Mouse (Mus musculus) layer of hippocampus, adult 8-10 months (tissue): ENCODE results near the gene Fut1. TPM values are rescaled to one million over a fixed set of nuclear protein-coding genes. Genes with fewer than 3 reads are reported as not detected.

Source experiments
- DNase-seq, 2 experiments: peaks; one replicate each; pipeline ENCODE4 v3.0.0; 2022; ENCODE audit warnings: low spot score in 2 of 2
- total RNA-seq, 4 experiments: library from RNA; stranded (reverse); gene quantifications; 2 replicates each; pipeline ENCODE4 v1.2.4; 2022

Gene Fut1
- total RNA-seq, 4 experiments from 2014 or later: 0.20 to 0.28 (median 0.21) TPM; not detected in 1

GRCm38 (mm10) chr7:45598960-45599879, 17.9 kb upstream of the Fut1 start:
- no peak for DNase-seq

- DNase-seq: no peak
Observed at GRCm38 (mm10) chr7:45605704-45606289, 11.3 kb upstream of the Fut1 start.

- no peak for DNase-seq
Observed at GRCm38 (mm10) chr7:45609511-45609910, 7.6 kb upstream of the Fut1 start.

GRCm38 (mm10) chr7:45616277-45616676, 812 bp upstream of the Fut1 start:
- no peak for DNase-seq

DNA sequence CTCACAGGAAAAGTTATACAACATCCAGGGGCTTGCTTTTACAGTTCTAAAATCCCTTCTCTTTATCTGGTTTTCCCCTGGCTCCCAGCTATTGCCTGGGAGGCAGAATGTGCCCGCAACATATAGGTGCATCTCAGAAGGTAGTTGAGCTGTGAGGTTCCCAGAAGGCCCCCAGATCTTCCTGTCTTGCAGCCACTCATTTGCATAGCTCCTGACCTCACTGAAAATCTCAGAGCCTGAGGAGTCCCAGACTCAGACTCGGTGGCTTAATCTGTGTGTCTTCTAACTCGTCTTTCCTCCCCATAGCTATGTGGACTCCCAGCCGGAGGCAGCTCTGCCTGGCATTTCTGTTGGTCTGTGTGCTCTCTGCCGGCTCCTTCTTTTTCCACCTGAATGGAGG, 1.2 kb downstream of the Fut1 start:
- DNase-seq: no peak

DNA sequence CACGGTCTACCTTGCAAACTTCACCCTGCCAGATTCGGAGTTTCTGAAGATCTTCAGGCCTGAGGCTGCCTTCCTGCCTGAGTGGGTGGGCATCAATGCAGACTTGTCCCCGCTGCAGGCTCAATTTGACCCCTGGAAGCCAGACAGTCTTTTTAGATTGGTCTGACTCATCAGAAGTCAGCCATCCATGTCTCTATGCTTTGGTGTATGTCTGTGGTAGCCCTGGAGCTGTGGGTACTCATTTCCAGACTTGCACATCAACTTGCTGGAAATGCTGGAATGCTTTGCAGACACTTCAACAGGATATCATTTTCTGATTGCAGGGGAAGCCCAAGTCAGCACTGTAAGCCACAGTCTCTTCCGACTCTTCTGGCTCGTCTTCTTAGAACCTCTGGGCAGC, 2.5 kb downstream of the Fut1 start:
- no peak for DNase-seq

DNA sequence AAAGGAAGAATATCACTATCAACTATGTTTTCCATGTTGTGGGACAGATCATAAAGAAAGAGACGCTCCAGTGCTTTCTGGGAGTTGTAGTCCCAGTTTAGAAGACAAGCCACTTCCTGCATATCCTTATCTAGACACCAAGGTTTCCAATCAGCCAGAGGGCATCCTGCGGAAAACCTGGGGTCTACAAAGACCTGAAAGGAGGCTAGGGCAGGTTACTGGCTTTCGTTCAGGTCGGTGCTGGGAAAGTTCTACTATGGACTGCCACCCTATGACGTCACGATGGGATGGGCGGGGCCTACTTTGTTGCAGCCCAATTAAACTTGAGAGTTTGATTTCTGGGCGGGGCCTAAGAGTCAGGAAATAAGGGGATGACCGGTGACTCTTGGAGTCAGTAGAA, 4.4 kb downstream of the Fut1 start, which contains the start of gene Izumo1:
Gene Izumo1, plus strand, starts transcription at position 369 of the 400 bp plus-strand sequence.
- DNase-seq: no peak

DNA sequence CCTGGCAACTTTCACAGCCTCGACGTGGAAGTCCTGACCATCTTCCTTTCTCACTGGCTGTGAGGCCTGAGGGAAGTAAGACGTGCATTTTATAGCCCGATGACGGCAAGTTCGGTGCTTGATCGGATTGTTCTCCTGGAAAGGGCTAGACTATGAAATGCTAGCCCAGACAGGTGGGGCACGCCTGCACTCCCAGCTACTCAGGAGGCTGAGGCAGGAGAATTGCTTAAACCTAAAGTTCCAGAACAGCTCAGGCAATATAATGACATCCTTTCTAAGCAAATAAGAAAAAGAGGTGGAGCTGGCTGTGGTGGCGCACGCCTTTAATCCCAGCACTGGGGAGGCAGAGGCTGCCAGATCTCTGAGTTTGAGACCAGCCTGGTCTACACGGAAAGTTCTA, 6.4 kb downstream of the Fut1 start:
- DNase-seq: no peak

- DNase-seq: no peak
Observed at GRCm38 (mm10) chr7:45624718-45625117, 7.6 kb downstream of the Fut1 start.

- DNase-seq: no peak
Observed at GRCm38 (mm10) chr7:45625481-45625880, 8.4 kb downstream of the Fut1 start.

- no peak for DNase-seq
Observed at GRCm38 (mm10) chr7:45626571-45627076, 9.5 kb downstream of the Fut1 start.

GRCm38 (mm10) chr7:45627261-45627660, 10.2 kb downstream of the Fut1 start, which contains the start of gene Rasip1:
Gene Rasip1 (plus strand): TSS chr7:45627488.
- DNase-seq: no peak

GRCm38 (mm10) chr7:45628364-45629294, 11.5 kb downstream of the Fut1 start:
- peak in 1 of 2 experiments; percentile 78 for DNase-seq

GRCm38 (mm10) chr7:45630064-45630907, 13.2 kb downstream of the Fut1 start:
- DNase-seq: no peak

DNA sequence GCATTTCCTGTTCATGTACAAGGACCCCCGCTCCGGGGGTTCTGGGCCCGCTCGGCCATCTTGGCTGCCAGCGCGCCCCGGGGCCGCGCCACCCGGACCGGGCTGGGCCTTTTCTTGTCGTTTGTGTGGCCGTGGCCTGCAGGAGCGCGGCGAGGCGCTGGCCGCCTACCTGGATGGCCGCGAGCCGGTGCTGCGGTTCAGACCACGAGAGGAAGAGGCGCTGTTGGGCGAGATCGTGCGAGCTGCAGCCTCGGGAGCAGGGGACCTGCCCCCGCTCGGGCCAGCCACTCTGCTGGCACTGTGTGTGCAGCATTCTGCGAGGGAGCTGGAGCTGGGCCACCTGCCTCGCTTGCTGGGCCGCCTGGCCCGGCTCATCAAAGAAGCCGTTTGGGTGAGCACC, 15.4 kb downstream of the Fut1 start:
- no peak for DNase-seq

DNA sequence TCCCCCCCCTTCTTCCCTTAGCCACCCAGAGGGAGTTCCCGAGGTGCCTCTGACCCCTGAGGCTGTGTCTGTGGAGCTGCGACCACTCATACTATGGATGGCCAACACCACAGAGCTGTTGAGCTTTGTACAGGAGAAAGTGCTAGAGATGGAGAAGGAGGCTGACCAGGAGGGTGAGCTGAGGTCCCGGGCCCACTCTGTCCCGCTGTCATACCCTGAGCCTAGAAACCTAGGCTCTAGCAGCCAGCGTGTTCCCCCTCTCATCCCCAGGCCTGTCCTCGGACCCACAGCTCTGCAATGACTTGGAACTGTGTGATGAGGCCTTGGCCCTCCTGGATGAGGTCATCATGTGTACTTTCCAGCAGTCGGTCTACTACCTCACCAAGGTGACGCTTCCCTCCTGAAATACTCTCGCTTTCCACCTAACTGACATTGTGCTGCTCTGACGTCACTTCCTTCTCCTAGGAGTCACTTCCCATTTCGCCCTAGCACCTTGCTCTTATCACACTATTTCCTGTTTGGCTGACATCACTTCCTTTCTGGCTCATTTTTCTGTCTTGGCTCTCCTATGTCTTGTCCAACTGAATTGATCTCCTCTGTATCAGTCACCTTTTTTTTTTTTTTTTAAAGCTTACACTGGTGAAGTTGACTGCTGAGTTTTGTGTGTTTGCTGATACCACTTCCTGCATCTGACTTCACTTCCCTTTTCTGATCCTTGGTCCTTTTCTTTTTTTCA, 18.0 kb downstream of the Fut1 start:
- no peak for DNase-seq

DNA sequence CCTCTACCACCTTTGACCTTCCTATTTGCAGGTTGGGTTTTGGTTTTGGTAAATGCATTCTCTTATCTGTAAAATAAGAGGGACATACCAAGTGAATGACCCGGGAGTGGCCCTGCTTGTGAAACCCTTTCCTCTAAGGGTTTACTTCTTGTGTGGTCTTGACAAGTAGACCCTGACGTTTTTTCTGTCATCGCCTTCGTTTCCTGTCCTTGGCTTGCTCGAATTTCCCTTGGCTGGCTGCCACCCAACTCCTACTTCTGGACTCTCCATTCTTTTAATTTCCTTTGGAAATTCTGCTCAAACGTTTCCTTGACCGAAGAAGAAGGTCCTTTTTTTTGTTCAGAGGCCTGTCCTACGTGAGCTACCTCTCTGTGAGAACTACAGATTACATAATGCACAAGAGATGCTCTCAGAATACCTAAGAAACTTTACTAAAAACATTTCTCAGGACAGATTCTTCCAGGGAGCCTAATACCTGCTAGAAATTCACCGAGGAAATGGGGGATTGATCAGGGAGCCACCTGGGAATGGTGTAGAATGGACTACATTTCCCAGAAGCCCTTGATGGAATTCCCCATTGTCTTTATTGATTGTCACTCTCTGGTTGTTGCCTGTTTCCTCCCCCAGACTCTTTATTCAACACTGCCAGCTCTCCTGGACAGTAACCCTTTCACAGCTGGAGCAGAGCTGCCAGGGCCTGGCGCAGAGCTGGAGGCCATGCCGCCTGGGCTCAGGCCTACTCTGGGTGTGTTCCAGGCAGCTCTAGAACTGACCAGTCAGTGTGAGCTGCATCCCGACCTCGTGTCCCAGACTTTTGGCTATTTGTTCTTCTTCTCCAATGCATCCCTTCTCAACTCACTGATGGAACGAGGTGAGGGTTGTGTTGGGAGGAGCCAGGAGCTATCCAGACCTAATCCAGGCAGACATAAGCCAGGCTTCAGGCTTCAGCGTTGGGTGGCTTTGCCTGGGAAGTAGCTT, 18.9 kb downstream of the Fut1 start:
- DNase-seq: no peak

GRCm38 (mm10) chr7:45637710-45638109, 20.6 kb downstream of the Fut1 start:
- DNase-seq: no peak
